Mouse (Mus musculus) liver, adult 2 months (tissue): ENCODE data around the gene Chn2. TPM values are rescaled to one million over a fixed set of nuclear protein-coding genes. Genes with fewer than 3 reads are reported as not detected.
"Not testable (repeated sequence)": the region's sequence is repeated elsewhere in the genome, so short reads cannot be mapped to it uniquely, and the experiment has no call there.

Experiments
- DNase-seq: peaks from one replicate; pipeline ENCODE4 v3.0.0-alpha.2; 2011; ENCODE audit warnings: low read depth, low spot score; ENCODE audit errors: extremely low read depth
- H3K27ac ChIP-seq: fragments of 200-500 bp; replicated peaks from 2 replicates; pipeline ENCODE4 v1.5.1; 2012; ENCODE audit warnings: low read depth, mild to moderate bottlenecking, control low read depth, inconsistent platforms, low read length; ENCODE audit not compliant: insufficient read depth
- H3K27me3 ChIP-seq: fragments of 200-500 bp; 2 replicates; pipeline ENCODE4 v1.6.1; 2012; ENCODE audit warnings: mild to moderate bottlenecking, moderate library complexity, low read length, inconsistent platforms; ENCODE audit not compliant: control insufficient read depth, insufficient read depth
- H3K36me3 ChIP-seq: fragments of 200-500 bp; 2 replicates; pipeline ENCODE4 v1.6.1; 2012; ENCODE audit warnings: low read length, inconsistent platforms; ENCODE audit not compliant: control insufficient read depth, insufficient read depth
- H3K4me1 ChIP-seq: fragments of 200-500 bp; 2 replicates; pipeline ENCODE4 v1.6.1; 2011; ENCODE audit warnings: low read length; ENCODE audit not compliant: control insufficient read depth, insufficient read depth
- H3K4me3 ChIP-seq: fragments of 200-500 bp; 2 replicates; pipeline ENCODE4 v1.5.1; 2011; ENCODE audit warnings: low read depth, mild to moderate bottlenecking, control low read depth, low read length, moderate library complexity; ENCODE audit not compliant: insufficient read depth
- H3K79me2 ChIP-seq: fragments of 200-500 bp; 2 replicates; pipeline ENCODE4 v1.6.1; 2012; ENCODE audit warnings: inconsistent platforms, mild to moderate bottlenecking, low read length, moderate library complexity; ENCODE audit not compliant: control insufficient read depth, insufficient read depth
- H3K9ac ChIP-seq: fragments of 200-500 bp; 2 replicates; pipeline ENCODE4 v1.6.1; 2012; ENCODE audit warnings: low read depth, mild to moderate bottlenecking, control low read depth, inconsistent platforms, low read length
- CTCF ChIP-seq: fragments of 200-500 bp; IDR thresholded peaks from 2 replicates; pipeline ENCODE4 v1.5.1; 2011; ENCODE audit warnings: low read depth, low read length, control low read depth
- POLR2A ChIP-seq: fragments of 200-500 bp; IDR thresholded peaks from 2 replicates; pipeline ENCODE4 v1.6.1; 2011; ENCODE audit warnings: low read length, control low read depth; ENCODE audit not compliant: insufficient read depth; ENCODE audit errors: extremely low read depth
- WGBS: fragments of 180-500 bp; shearing (Covaris S2); methylation state at CpG from one replicate; pipeline ENCODE4 v1.1.7; 2018; 5-methylcytosine and 5-hydroxymethylcytosine counted together
- polyA plus RNA-seq: library from polyadenylated mRNA; depleted of rRNA; stranded (reverse); fragments of >200 nt; gene quantifications from 2 replicates; pipeline ENCODE4 v1.2.3, GENCODE M21; 2012
- total RNA-seq: library from RNA; depleted of rRNA; stranded (reverse); fragments of >200 nt; gene quantifications from 2 replicates; pipeline ENCODE4 v1.2.3, GENCODE M21; 2014

The Chn2 gene
- total and polyA plus RNA-seq, 2 experiments = 37.3 to 46.2 TPM

DNA sequence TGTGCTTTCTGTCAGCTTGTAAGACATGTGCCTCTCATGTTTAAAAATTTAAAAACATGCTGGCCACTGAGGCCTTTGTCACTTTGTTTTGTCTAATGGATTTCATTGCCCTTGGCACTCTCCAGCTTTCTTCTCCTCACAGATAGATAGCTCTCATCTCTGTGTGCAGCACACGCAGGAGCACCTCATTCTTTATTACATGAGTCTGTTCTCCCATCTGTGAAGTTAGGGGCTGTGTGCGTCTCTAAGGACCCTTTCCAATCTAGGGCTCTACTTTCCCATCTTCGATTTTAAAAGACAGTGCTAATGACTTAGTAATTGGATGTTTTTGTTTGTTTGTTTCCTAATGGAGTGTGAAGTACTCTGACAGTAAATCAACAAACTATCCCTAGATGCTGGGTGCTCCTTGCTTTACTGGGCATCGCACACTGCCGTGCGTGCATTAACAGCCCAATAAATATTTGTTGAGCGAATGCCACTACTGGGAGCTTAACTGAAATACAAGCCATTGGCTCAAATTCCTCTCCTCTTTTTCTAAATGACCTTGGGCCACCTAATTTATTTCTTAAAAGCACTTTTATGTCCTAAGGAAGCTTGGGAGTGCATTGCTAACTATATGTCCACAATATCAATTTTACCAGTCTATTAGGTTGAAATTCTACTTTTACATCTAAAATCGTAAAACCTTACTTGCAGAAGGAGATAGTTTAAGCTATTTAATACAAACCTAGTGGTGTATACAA lies 136.3 kb downstream of the Chn2 start:
- Histone ChIP-seq H3K79me2 (no peaks in the 10 kb centered on the region), H3K4me3 (no peak overlapping the region), H3K36me3 (no peaks in the 10 kb centered on the region), H3K27ac (no peak overlapping the region), H3K9ac (no peak overlapping the region), H3K27me3 (no peaks in the 10 kb centered on the region), H3K4me1 (peaks cover 24% of the 10 kb centered on the region)
- TF ChIP-seq CTCF (no peak), POLR2A (no peak)
- 59% methylated on average over 8 of the region's 8 CpGs for WGBS
- DNase-seq = peak; percentile 39

DNA sequence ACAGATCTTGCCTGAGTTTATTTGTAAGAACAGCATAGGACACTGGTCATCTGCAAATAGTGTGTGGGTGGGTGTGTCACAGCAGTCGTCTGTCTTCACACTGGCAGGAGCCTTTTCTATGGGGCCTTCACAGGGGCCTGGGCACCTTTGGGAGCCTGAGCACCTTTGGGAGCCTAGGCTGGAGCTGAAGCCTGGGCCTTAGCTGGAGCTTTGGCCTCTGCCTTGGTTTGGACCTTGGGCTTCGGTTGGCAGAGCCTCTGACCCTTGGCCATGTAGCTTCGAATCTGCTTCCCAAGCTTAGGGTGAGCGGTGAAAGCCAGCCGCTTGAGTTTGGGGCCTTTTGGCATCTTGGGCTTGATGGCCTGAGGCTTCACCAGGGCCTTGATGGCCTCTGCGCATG lies 137.7 kb downstream of the Chn2 start:
- H3K9ac ChIP-seq, H3K27me3 ChIP-seq, H3K4me3 ChIP-seq, H3K79me2 ChIP-seq, H3K36me3 ChIP-seq: not testable (repeated sequence)
- H3K4me1 ChIP-seq = peaks cover 24% of the 10 kb centered on the region
- peak overlapping the region; percentile 37 for H3K27ac ChIP-seq
- peak; percentile 59 for DNase-seq
- 45% methylated on average over 6 of the region's 6 CpGs for WGBS

DNA sequence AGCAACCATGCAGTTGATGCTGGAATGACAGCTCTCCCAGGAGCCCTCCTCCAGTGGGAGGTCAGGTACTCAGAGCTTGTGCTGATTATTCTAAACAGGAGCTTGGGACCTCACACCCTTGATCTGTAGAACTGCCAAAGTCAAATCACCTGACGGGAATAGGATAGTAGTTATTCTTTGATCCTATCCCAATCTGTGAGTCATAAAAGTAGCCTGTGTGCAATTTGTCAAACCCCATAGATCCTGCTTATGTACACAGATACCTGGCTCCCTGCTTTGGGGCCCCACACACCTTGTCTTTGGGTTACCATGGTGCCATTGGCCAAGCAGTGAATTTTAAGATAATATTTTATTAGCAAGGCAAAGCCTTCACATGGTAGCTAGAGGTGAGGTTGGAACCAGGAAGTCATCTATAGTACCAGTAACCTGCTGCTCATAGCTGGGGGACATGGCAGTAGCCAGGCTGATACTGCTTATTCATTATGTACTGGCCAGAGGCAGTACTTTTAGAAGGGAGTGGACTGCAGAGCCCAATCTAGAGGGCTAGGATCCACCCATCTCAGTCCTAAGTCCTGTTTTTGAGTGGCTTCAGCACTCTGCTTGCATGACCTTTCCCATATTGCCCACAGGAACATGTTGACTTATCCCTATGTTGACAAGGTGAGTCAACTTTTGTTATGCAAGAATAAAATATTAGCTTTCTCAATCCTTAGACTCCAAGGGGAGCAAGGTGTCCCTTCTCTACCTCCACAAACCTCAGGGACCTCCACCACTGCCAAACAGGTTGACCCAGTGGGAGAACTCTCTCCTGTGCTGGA lies 139.9 kb downstream of the Chn2 start:
- Histone ChIP-seq H3K36me3 (no peaks in the 10 kb centered on the region), H3K9ac (peak overlapping the region; percentile 63), H3K4me3 (no peak overlapping the region), H3K27me3 (no peaks in the 10 kb centered on the region), H3K4me1 (peaks cover 24% of the 10 kb centered on the region), H3K27ac (peak overlapping the region; percentile 91), H3K79me2 (peaks cover 3% of the 10 kb centered on the region; the same call in 1 of the 2 replicates)
- no peak for TF ChIP-seq POLR2A
- TF ChIP-seq CTCF = no peak
- 26% methylated on average over 1 of the region's 1 CpGs for WGBS
- peak; percentile 100 for DNase-seq

DNA sequence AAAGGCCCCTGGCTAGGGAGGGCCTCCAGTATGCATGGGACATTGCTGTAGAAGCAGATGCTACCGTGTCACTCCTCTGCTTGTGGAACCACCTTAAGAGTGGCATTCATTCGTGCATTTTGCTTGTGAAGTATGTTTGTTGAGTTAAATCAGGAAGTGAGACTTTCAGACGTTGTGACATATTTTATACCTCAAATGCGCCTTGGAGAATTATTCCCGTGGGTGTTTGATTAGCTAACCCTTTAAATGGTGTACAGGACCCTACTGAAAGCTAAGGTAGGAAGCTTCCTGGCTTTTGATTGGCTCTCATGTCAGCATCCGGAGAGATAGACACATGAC lies 140.5 kb downstream of the Chn2 start:
- Histone ChIP-seq H3K9ac (peak overlapping the region; percentile 63), H3K36me3 (no peaks in the 10 kb centered on the region), H3K4me3 (no peak overlapping the region), H3K27ac (peak overlapping the region; percentile 91), H3K4me1 (peaks cover 24% of the 10 kb centered on the region), H3K79me2 (peaks cover 3% of the 10 kb centered on the region; the same call in 1 of the 2 replicates), H3K27me3 (no peaks in the 10 kb centered on the region)
- WGBS = 17% methylated on average over 6 of the region's 6 CpGs
- no peak for TF ChIP-seq POLR2A
- no peak for TF ChIP-seq CTCF
- no peak for DNase-seq

DNA sequence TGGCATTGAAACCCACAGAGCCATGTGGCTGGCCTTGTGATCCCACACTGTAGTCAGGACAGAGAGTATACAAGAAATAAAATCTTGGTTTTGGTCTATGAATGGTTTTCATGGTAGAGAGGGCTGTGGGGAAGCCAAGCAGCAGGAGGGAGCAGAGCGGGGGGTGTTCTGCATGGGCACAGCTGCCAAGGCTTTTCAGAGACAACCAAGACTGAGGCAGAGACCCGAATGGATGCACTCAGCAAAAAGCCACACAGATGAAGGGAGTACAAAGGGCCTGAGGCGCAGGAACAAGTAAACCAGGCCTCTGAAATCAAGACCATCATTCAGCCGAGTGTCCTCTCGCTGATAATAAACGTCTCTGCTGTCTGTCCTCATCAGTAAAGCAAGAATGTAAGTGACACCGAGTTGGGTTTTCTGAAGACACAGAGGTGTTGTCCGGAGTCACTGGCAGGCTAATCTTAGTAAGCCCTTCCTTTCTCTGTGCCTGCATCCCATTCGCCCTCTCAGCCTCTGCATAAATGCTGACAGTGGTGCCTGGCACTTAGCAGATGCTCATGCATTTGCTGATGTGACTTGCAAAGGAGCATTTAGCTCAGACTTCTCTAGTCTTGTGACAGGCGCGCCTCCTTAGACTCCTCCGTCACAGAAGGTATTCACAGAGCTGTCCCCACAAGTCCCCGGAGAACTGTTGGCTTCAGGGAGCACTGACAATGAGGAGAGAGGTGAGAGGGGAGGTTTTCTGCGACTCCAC lies 144.6 kb downstream of the Chn2 start:
- no peak for DNase-seq
- H3K36me3 ChIP-seq = no peaks in the 10 kb centered on the region
- no peak overlapping the region for H3K27ac ChIP-seq
- peaks cover 3% of the 10 kb centered on the region; the same call in 1 of the 2 replicates for H3K79me2 ChIP-seq
- TF ChIP-seq CTCF (no peak), POLR2A (no peak)
- H3K4me3 ChIP-seq = no peak overlapping the region
- peaks cover 9% of the 10 kb centered on the region for H3K4me1 ChIP-seq
- H3K9ac ChIP-seq = no peak overlapping the region
- no peaks in the 10 kb centered on the region for H3K27me3 ChIP-seq
- WGBS = 87% methylated on average over 14 of the region's 14 CpGs
